In genomic region chr13:97310855-97311189, GRCm38 (mm10) we compare ENCODE assay signal across 12 mouse cellular contexts.
DNase-seq lines count a peak whose midpoint lies in the region; ATAC-seq and TF ChIP-seq lines count a peak whose summit lies in the region.
"Had no signal": no experiment of that assay in that cellular context is flagged by ENCODE, and none has a peak within 500 bp of the region (broad histone marks: within the 10 kb centered on the region; RNA-seq: fewer than 3 reads in every experiment).

No protein-coding gene starts in this region.

- no peaks in the 10 kb centered on the region for H3K36me3 ChIP-seq in heart, embryonic 15.5 days
- no peaks in the 10 kb centered on the region for H3K36me3 ChIP-seq in heart, embryonic 10.5 days
- no peaks in the 10 kb centered on the region for H3K36me3 ChIP-seq in kidney, postnatal 0 days (ENCODE audit: insufficient read depth, low read length)
- H3K36me3 ChIP-seq in intestine, embryonic 15.5 days, result no peaks in the 10 kb centered on the region

- peak overlapping the region; percentile 37 for H3K27ac ChIP-seq in heart, embryonic 15.5 days
- H3K27ac ChIP-seq in heart, embryonic 10.5 days, result no peak overlapping the region
- H3K27ac ChIP-seq in kidney, postnatal 0 days, result peak overlapping the region; percentile 77; the same call in 1 of the 2 replicates
- H3K27ac ChIP-seq in brown adipose tissue, adult 24 weeks (replicated peaks; ENCODE audit: low read depth, low read length), result peak overlapping the region; percentile 68
- H3K27ac ChIP-seq in intestine, embryonic 15.5 days, result peak overlapping the region; percentile 51; the same call in 1 of the 2 replicates

- H3K9me3 ChIP-seq in heart, embryonic 15.5 days (replicated peaks), result no peaks in the 10 kb centered on the region
- no peaks in the 10 kb centered on the region for H3K9me3 ChIP-seq in heart, embryonic 10.5 days
- no peaks in the 10 kb centered on the region for H3K9me3 ChIP-seq in kidney, postnatal 0 days (replicated peaks; ENCODE audit: low read length)
- H3K9me3 ChIP-seq in intestine, embryonic 15.5 days, result no peaks in the 10 kb centered on the region

- no peak overlapping the region for H3K4me2 ChIP-seq in heart, embryonic 15.5 days
- H3K4me2 ChIP-seq in kidney, postnatal 0 days (ENCODE audit: low read length), result no peak overlapping the region
- H3K4me2 ChIP-seq in intestine, embryonic 15.5 days (replicated peaks), result no peak overlapping the region

- ATAC-seq in heart, embryonic 15.5 days (replicated peaks; ENCODE audit: insufficient number of reproducible peaks, insufficient read depth, low FRiP score, low read depth), result no peak
- ATAC-seq in kidney, postnatal 0 days (replicated peaks; ENCODE audit: low FRiP score, low read depth), result peak; percentile 75
- no peak; the same call in 1 of the 2 replicates for ATAC-seq in intestine, embryonic 15.5 days
- ATAC-seq: forebrain, embryonic 16.5 days had no signal

- 54% methylated on average over 3 of the region's 3 CpGs for WGBS in heart, embryonic 15.5 days
- 55% methylated on average over 3 of the region's 3 CpGs for WGBS in heart, embryonic 10.5 days
- WGBS in kidney, postnatal 0 days, result 17% methylated on average over 3 of the region's 3 CpGs
- 55% methylated on average over 3 of the region's 3 CpGs for WGBS in intestine, embryonic 15.5 days

- no peaks in the 10 kb centered on the region for H3K27me3 ChIP-seq in heart, embryonic 15.5 days
- H3K27me3 ChIP-seq in heart, embryonic 10.5 days (ENCODE audit: insufficient read depth, poor library complexity, severe bottlenecking), result 0 out of 2 replicates have a peak, but pooled peaks cover 6% of the 10 kb centered on the region
- H3K27me3 ChIP-seq in kidney, postnatal 0 days (ENCODE audit: insufficient read depth, low read length), result no peaks in the 10 kb centered on the region
- H3K27me3 ChIP-seq in intestine, embryonic 15.5 days (replicated peaks), result no peaks in the 10 kb centered on the region

- no peak overlapping the region for H3K4me3 ChIP-seq in heart, embryonic 15.5 days
- H3K4me3 ChIP-seq in heart, embryonic 10.5 days, result no peak overlapping the region
- no peak overlapping the region for H3K4me3 ChIP-seq in kidney, postnatal 0 days (replicated peaks; ENCODE audit: low read depth, low read length)
- H3K4me3 ChIP-seq in brown adipose tissue, adult 24 weeks (ENCODE audit: insufficient read depth, low read depth, low read length), result no peak overlapping the region
- H3K4me3 ChIP-seq in intestine, embryonic 15.5 days (replicated peaks), result no peak overlapping the region
- H3K4me3 ChIP-seq: myocyte had no signal

- no peak overlapping the region for H3K9ac ChIP-seq in heart, embryonic 15.5 days
- no peak overlapping the region for H3K9ac ChIP-seq in kidney, postnatal 0 days (ENCODE audit: low read depth, low read length)
- no peak overlapping the region for H3K9ac ChIP-seq in intestine, embryonic 15.5 days

- peaks cover 30% of the 10 kb centered on the region for H3K4me1 ChIP-seq in heart, embryonic 15.5 days (replicated peaks)
- H3K4me1 ChIP-seq in heart, embryonic 10.5 days, result peaks cover 38% of the 10 kb centered on the region
- peaks cover 11% of the 10 kb centered on the region for H3K4me1 ChIP-seq in kidney, postnatal 0 days (replicated peaks; ENCODE audit: insufficient read depth, low read length)
- peaks cover 18% of the 10 kb centered on the region for H3K4me1 ChIP-seq in brown adipose tissue, adult 24 weeks (ENCODE audit: control insufficient read depth, insufficient read depth, insufficient read length, low read length)
- peaks cover 6% of the 10 kb centered on the region; the same call in 1 of the 2 replicates for H3K4me1 ChIP-seq in intestine, embryonic 15.5 days (replicated peaks)

- DNase-seq in heart, embryonic 10.5 days (ENCODE audit: low spot score), result no peak
- peak; percentile 90 for DNase-seq in kidney, postnatal 0 days (ENCODE audit: low spot score)
- no peak for DNase-seq in kidney, adult 8-10 months
- DNase-seq in ovary, postnatal 36 days (ENCODE audit: low spot score), result no peak
- DNase-seq: liver; right cerebral cortex, postnatal 14 days; thymus, adult 18-20 months had no signal

- TF ChIP-seq CTCF in kidney, postnatal 0 days (IDR thresholded peaks at IDR 0.05; ENCODE audit: low read depth), result no peak
